Comparison of ENCODE assay signal across 8 mouse cellular contexts in the genomic region with DNA sequence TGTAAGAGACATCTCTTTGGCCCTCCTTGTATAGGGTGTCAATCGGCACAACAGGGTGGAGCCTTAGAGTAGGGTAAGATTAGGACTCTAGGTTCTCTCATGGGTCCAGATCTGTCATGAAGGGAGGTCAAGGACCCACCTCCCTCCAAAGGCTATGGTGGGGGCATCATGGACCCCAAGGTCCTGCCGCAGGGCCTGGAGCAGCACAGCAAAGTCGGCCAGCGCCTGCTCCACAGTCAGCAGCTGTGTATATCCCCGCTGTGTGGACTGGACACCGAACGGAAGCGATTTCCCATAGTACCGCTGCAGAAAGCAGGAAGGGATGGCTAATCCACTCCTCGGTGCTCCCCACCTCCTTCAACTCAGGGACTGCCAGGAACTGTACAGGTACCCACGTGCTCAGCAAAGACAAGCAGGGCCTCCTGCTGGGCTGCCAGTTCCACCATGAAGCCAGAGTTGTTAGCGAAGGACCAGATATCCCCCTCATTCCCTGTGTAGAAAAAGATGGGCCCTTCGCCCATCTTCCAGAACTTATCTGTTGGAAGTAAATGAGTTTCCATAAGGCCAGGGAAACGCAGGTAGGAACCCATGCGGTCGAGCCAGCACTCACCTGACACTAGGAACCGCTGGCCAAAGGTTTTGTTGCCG. TPM values are rescaled to one million over a fixed set of nuclear protein-coding genes. Genes with fewer than 3 reads are reported as not detected.
DNase-seq lines count a peak whose midpoint lies in the region; ATAC-seq and TF ChIP-seq lines count a peak whose summit lies in the region.

No protein-coding gene starts in this region.

- peaks cover 60% of the 10 kb centered on the region for H3K36me3 ChIP-seq in megakaryocyte, embryonic 14.5 days (replicated peaks; ENCODE audit: low read length)
- H3K36me3 ChIP-seq in limb, embryonic 14.5 days (ENCODE audit: control insufficient read depth, insufficient read depth, low read length) = peaks cover 33% of the 10 kb centered on the region
- H3K36me3 ChIP-seq in stomach, embryonic 15.5 days = peaks cover 24% of the 10 kb centered on the region

- peak overlapping the region; percentile 58 for H3K9ac ChIP-seq in limb, embryonic 14.5 days (ENCODE audit: low read depth, low read length, severe bottlenecking)
- peak overlapping the region; percentile 60; the same call in 1 of the 2 replicates for H3K9ac ChIP-seq in stomach, embryonic 15.5 days

- no peaks in the 10 kb centered on the region for H3K9me3 ChIP-seq in megakaryocyte, embryonic 14.5 days
- H3K9me3 ChIP-seq in limb, embryonic 14.5 days (ENCODE audit: control insufficient read depth, low read length) = no peaks in the 10 kb centered on the region
- H3K9me3 ChIP-seq in stomach, embryonic 15.5 days = no peaks in the 10 kb centered on the region

- no peaks in the 10 kb centered on the region for H3K27me3 ChIP-seq in cerebellum, adult 2 months (ENCODE audit: control insufficient read depth, insufficient read depth, low read length)
- H3K27me3 ChIP-seq in megakaryocyte, embryonic 14.5 days (replicated peaks) = no peaks in the 10 kb centered on the region
- no peaks in the 10 kb centered on the region for H3K27me3 ChIP-seq in limb, embryonic 14.5 days (ENCODE audit: control insufficient read depth, insufficient read depth, low read length)
- H3K27me3 ChIP-seq in stomach, embryonic 15.5 days (replicated peaks) = no peaks in the 10 kb centered on the region

- TF ChIP-seq POLR2A in cerebellum, adult 2 months (IDR thresholded peaks at IDR 0.05; ENCODE audit: borderline replicate concordance, insufficient read depth, low read length) = no peak
- TF ChIP-seq POLR2A in limb, embryonic 14.5 days (IDR thresholded peaks at IDR 0.05; ENCODE audit: borderline replicate concordance, extremely low read depth, insufficient read depth, insufficient read length) = no peak

- no peak for ATAC-seq in megakaryocyte, adult 5-6 weeks (ENCODE audit: poor library complexity, severe bottlenecking)
- ATAC-seq in limb, embryonic 14.5 days (ENCODE audit: low FRiP score, low read depth) = no peak
- no peak for ATAC-seq in stomach, embryonic 15.5 days (ENCODE audit: insufficient read depth, low FRiP score, low read depth)
- no peak for ATAC-seq in monocyte, adult 5-6 weeks (replicated peaks; ENCODE audit: insufficient number of reproducible peaks, low FRiP score, low TSS enrichment, poor library complexity, severe bottlenecking)

- H3K4me2 ChIP-seq in limb, embryonic 14.5 days (replicated peaks; ENCODE audit: low read depth, low read length, severe bottlenecking) = peak overlapping the region; percentile 94
- H3K4me2 ChIP-seq in stomach, embryonic 15.5 days = peak overlapping the region; percentile 87

- TF ChIP-seq CTCF in cerebellum, adult 2 months (IDR thresholded peaks at IDR 0.05; ENCODE audit: borderline replicate concordance, insufficient read depth, low read depth, low read length) = no peak

- DNase-seq in cerebellum, adult 2 months = peak in 1 of 2 experiments; percentile 42
- no peak for DNase-seq in cerebellum, adult 11-12 months
- DNase-seq in limb, embryonic 14.5 days (ENCODE audit: low spot score) = no peak
- DNase-seq in testis, postnatal 14 days (ENCODE audit: low spot score) = no peak

- peaks cover 8% of the 10 kb centered on the region for H3K4me1 ChIP-seq in cerebellum, adult 2 months (ENCODE audit: control insufficient read depth, insufficient read depth, low read length)
- H3K4me1 ChIP-seq in megakaryocyte, embryonic 14.5 days = peaks cover 47% of the 10 kb centered on the region
- H3K4me1 ChIP-seq in limb, embryonic 14.5 days (ENCODE audit: control insufficient read depth, insufficient read depth, low read length) = peaks cover 15% of the 10 kb centered on the region
- H3K4me1 ChIP-seq in stomach, embryonic 15.5 days = peaks cover 18% of the 10 kb centered on the region

- H3K27ac ChIP-seq in cerebellum, adult 2 months (ENCODE audit: insufficient read depth, low read length) = no peak overlapping the region
- H3K27ac ChIP-seq in limb, embryonic 14.5 days (replicated peaks; ENCODE audit: low read depth, low read length) = no peak overlapping the region
- no peak overlapping the region for H3K27ac ChIP-seq in stomach, embryonic 15.5 days

- WGBS in cerebellum, adult 2 months = 31% methylated on average over 18 of the region's 18 CpGs
- 41% methylated on average over 18 of the region's 18 CpGs for WGBS in limb, embryonic 14.5 days
- WGBS in stomach, embryonic 15.5 days = 35% methylated on average over 18 of the region's 18 CpGs

- H3K4me3 ChIP-seq in cerebellum, adult 2 months (replicated peaks; ENCODE audit: insufficient read depth, low read depth, low read length) = peak overlapping the region; percentile 80
- peak overlapping the region; percentile 98 for H3K4me3 ChIP-seq in megakaryocyte, embryonic 14.5 days (replicated peaks)
- H3K4me3 ChIP-seq in limb, embryonic 14.5 days (replicated peaks; ENCODE audit: low read length) = peak overlapping the region; percentile 52
- H3K4me3 ChIP-seq in stomach, embryonic 15.5 days (replicated peaks) = peak overlapping the region; percentile 54

RNA-seq across cellular contexts. Expression of a gene that starts 0.6 kb away (rescaled TPM):
- polyA plus RNA-seq in cerebellum, adult 2 months (2012; rRNA removed) = 63.1 and 71.2 TPM in 2 replicates
- polyA plus RNA-seq in megakaryocyte, embryonic 14.5 days (2012; ENCODE audit: insufficient read depth, low replicate concordance) = 4.3 and 4.4 TPM in 2 replicates
- 25.1 and 30.5 TPM in 2 replicates for total RNA-seq in megakaryocyte, adult 5-6 weeks (2015)
- 27.8 and 50.7 TPM in 2 replicates for total RNA-seq in megakaryocyte, adult 5-6 weeks (2017)
- 43.6 and 50.6 TPM in 2 replicates for polyA plus RNA-seq in limb, embryonic 14.5 days (2012; rRNA removed)
- polyA plus RNA-seq in limb, embryonic 14.5 days (2014; fragmentation: Nextera tagmentation; extraction: Ambion mirVana) = 24.7 and 25.8 TPM in 2 replicates
- 21.5 and 22.6 TPM in 2 replicates for polyA plus RNA-seq in stomach, embryonic 15.5 days (2015; fragmentation: Nextera tagmentation; extraction: Ambion mirVana)
- 24.8 to 101 TPM (median 57.4 TPM) in 3 replicates for total RNA-seq in monocyte, adult 5-6 weeks (2017)

RNA-seq across cellular contexts. Expression of a gene that starts 9.9 kb away (rescaled TPM):
- polyA plus RNA-seq in cerebellum, adult 2 months (2012; rRNA removed) = 19.0 and 22.1 TPM in 2 replicates
- polyA plus RNA-seq in megakaryocyte, embryonic 14.5 days (2012; ENCODE audit: insufficient read depth, low replicate concordance) = 12.1 and 13.3 TPM in 2 replicates
- 34.4 and 36.0 TPM in 2 replicates for total RNA-seq in megakaryocyte, adult 5-6 weeks (2015)
- 11.0 and 12.6 TPM in 2 replicates for total RNA-seq in megakaryocyte, adult 5-6 weeks (2017)
- polyA plus RNA-seq in limb, embryonic 14.5 days (2012; rRNA removed) = 8.2 and 10.7 TPM in 2 replicates
- 15.8 and 17.6 TPM in 2 replicates for polyA plus RNA-seq in limb, embryonic 14.5 days (2014; fragmentation: Nextera tagmentation; extraction: Ambion mirVana)
- polyA plus RNA-seq in stomach, embryonic 15.5 days (2015; fragmentation: Nextera tagmentation; extraction: Ambion mirVana) = 41.1 and 46.1 TPM in 2 replicates
- 6.6 to 19.5 TPM (median 12.9 TPM) in 3 replicates for total RNA-seq in monocyte, adult 5-6 weeks (2017)

RNA-seq across cellular contexts. Expression of a gene that starts 16.6 kb away (rescaled TPM):
- polyA plus RNA-seq in cerebellum, adult 2 months (2012; rRNA removed) = 4.4 and 4.7 TPM in 2 replicates
- polyA plus RNA-seq in megakaryocyte, embryonic 14.5 days (2012; ENCODE audit: insufficient read depth, low replicate concordance) = 26.7 and 29.9 TPM in 2 replicates
- total RNA-seq in megakaryocyte, adult 5-6 weeks (2015) = 4.9 and 5.5 TPM in 2 replicates
- total RNA-seq in megakaryocyte, adult 5-6 weeks (2017) = 3.6 and 4.6 TPM in 2 replicates
- 42.5 and 59.7 TPM in 2 replicates for polyA plus RNA-seq in limb, embryonic 14.5 days (2012; rRNA removed)
- polyA plus RNA-seq in limb, embryonic 14.5 days (2014; fragmentation: Nextera tagmentation; extraction: Ambion mirVana) = 33.1 and 35.9 TPM in 2 replicates
- polyA plus RNA-seq in stomach, embryonic 15.5 days (2015; fragmentation: Nextera tagmentation; extraction: Ambion mirVana) = 37.6 and 41.7 TPM in 2 replicates
- total RNA-seq in monocyte, adult 5-6 weeks (2017) = 4.3 TPM in 1 of 3 replicates, not detected in the others

RNA-seq across cellular contexts. Expression of a gene that starts 23.4 kb away (rescaled TPM):
- 33.2 and 34.1 TPM in 2 replicates for polyA plus RNA-seq in cerebellum, adult 2 months (2012; rRNA removed)
- 4.4 and 13.9 TPM in 2 replicates for polyA plus RNA-seq in megakaryocyte, embryonic 14.5 days (2012; ENCODE audit: insufficient read depth, low replicate concordance)
- 14.8 TPM in 2 replicates for total RNA-seq in megakaryocyte, adult 5-6 weeks (2015)
- 36.8 and 40.8 TPM in 2 replicates for total RNA-seq in megakaryocyte, adult 5-6 weeks (2017)
- 34.8 and 35.3 TPM in 2 replicates for polyA plus RNA-seq in limb, embryonic 14.5 days (2012; rRNA removed)
- polyA plus RNA-seq in limb, embryonic 14.5 days (2014; fragmentation: Nextera tagmentation; extraction: Ambion mirVana) = 70.2 and 83.5 TPM in 2 replicates
- polyA plus RNA-seq in stomach, embryonic 15.5 days (2015; fragmentation: Nextera tagmentation; extraction: Ambion mirVana) = 46.4 and 54.6 TPM in 2 replicates
- total RNA-seq in monocyte, adult 5-6 weeks (2017) = 31.6 to 66.4 TPM (median 33.3 TPM) in 3 replicates

RNA-seq across cellular contexts. Expression of a gene that starts 36.6 kb away (rescaled TPM):
- polyA plus RNA-seq in cerebellum, adult 2 months (2012; rRNA removed) = 282 and 290 TPM in 2 replicates
- not detected in 2 replicates for polyA plus RNA-seq in megakaryocyte, embryonic 14.5 days (2012; ENCODE audit: insufficient read depth, low replicate concordance)
- total RNA-seq in megakaryocyte, adult 5-6 weeks (2015) = not detected in 2 replicates
- not detected in 2 replicates for total RNA-seq in megakaryocyte, adult 5-6 weeks (2017)
- 0.34 and 0.42 TPM in 2 replicates for polyA plus RNA-seq in limb, embryonic 14.5 days (2012; rRNA removed)
- 0.43 and 1.3 TPM in 2 replicates for polyA plus RNA-seq in limb, embryonic 14.5 days (2014; fragmentation: Nextera tagmentation; extraction: Ambion mirVana)
- 1.3 and 1.9 TPM in 2 replicates for polyA plus RNA-seq in stomach, embryonic 15.5 days (2015; fragmentation: Nextera tagmentation; extraction: Ambion mirVana)
- 0.49 TPM in 1 of 3 replicates, not detected in the others for total RNA-seq in monocyte, adult 5-6 weeks (2017)
